In the genomic region with DNA sequence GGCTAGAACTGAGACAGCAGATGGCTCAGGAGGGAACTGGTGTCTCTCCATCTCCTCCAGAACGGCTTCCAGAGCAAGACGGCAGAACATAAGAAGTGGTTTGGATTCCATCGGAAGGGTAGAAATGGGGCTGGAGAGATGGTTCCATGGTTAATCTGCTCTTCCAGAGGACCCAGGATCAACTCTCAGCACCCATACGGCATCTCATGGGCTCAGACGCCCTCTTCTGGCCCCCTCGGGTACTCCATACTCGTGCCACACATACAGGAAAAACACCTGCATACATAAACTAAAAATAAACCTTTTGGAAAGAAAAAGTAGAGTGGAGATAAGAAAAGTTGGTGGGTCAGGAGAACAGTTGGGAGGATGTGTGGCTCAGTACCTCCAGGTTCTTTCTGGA, we compare ENCODE assay signal across 28 mouse cellular contexts. TPM values are rescaled to one million over a fixed set of nuclear protein-coding genes. Genes with fewer than 3 reads are reported as not detected.
DNase-seq lines count a peak whose midpoint lies in the region; ATAC-seq and TF ChIP-seq lines count a peak whose summit lies in the region.
"Had no signal": no experiment of that assay in that cellular context is flagged by ENCODE, and none has a peak within 500 bp of the region (broad histone marks: within the 10 kb centered on the region; RNA-seq: fewer than 3 reads in every experiment).

No protein-coding gene starts in this region.

- no peaks in the 10 kb centered on the region for H3K4me1 ChIP-seq in intestine, postnatal 0 days (replicated peaks; ENCODE audit: control insufficient read depth, insufficient read depth, low read length)
- 0 out of 2 replicates have a peak, but pooled peaks cover under 1% of the 10 kb centered on the region for H3K4me1 ChIP-seq in intestine, embryonic 16.5 days (ENCODE audit: control insufficient read depth, insufficient read depth, low read length)
- H3K4me1 ChIP-seq in lung, postnatal 0 days (ENCODE audit: insufficient read depth, low read depth, low read length) = no peaks in the 10 kb centered on the region
- no peaks in the 10 kb centered on the region for H3K4me1 ChIP-seq in lung, adult 2 months (ENCODE audit: control insufficient read depth, insufficient read depth, low read length)
- no peaks in the 10 kb centered on the region for H3K4me1 ChIP-seq in hindbrain, embryonic 12.5 days
- H3K4me1 ChIP-seq: embryonic facial prominence, embryonic 13.5 days; forebrain, embryonic 10.5 days; forebrain, embryonic 15.5 days; hindbrain, embryonic 13.5 days; kidney, embryonic 15.5 days; neural tube, embryonic 15.5 days had no signal

- H3K4me3 ChIP-seq in intestine, postnatal 0 days (ENCODE audit: low read depth, low read length) = no peak overlapping the region
- H3K4me3 ChIP-seq in intestine, embryonic 16.5 days (ENCODE audit: low read length) = no peak overlapping the region
- H3K4me3 ChIP-seq in lung, postnatal 0 days (ENCODE audit: low read depth, low read length) = no peak overlapping the region
- H3K4me3 ChIP-seq in lung, adult 2 months (replicated peaks; ENCODE audit: extremely low read depth, low read depth, low read length) = no peak overlapping the region
- H3K4me3 ChIP-seq in hindbrain, embryonic 12.5 days = no peak overlapping the region
- H3K4me3 ChIP-seq: embryonic facial prominence, embryonic 13.5 days; forebrain, embryonic 10.5 days; forebrain, embryonic 15.5 days; hindbrain, embryonic 13.5 days; kidney, embryonic 15.5 days; neural tube, embryonic 15.5 days had no signal

- no peak for TF ChIP-seq POLR2A in lung, adult 2 months (IDR thresholded peaks at IDR 0.05; ENCODE audit: borderline replicate concordance, extremely low read depth, low read depth, low read length)

- no peak for DNase-seq in lung, postnatal 0 days (ENCODE audit: low spot score)
- DNase-seq in lung, adult 2 months = no peak
- peak; percentile 83 for DNase-seq in ES-CJ7 (ENCODE audit: low read depth, low spot score)
- DNase-seq in ZHBTc4 (ENCODE audit: low read depth, low spot score) = peak; percentile 89
- DNase-seq in natural killer cell, adult 2 months (ENCODE audit: low spot score in 2 of 2) = no peak
- DNase-seq: adrenal gland, postnatal 14 days; cerebellum, adult 18-20 months; cerebellum, postnatal 10 days; heart, postnatal 36 days; kidney, adult 18-20 months; kidney, postnatal 36 days; liver; lung, postnatal 14 days; midbrain, embryonic 14.5 days; right cerebral cortex, postnatal 4 days; thymus, postnatal 4 days had no signal

- ATAC-seq in intestine, postnatal 0 days = no peak
- no peak for ATAC-seq in intestine, embryonic 16.5 days
- ATAC-seq in lung, postnatal 0 days = no peak
- no peak for ATAC-seq in hindbrain, embryonic 12.5 days (ENCODE audit: low FRiP score)
- ATAC-seq: CD4-positive, CD25-positive, alpha-beta regulatory T cell, adult 4 months; forebrain, embryonic 15.5 days had no signal

- 84% methylated on average over 7 of the region's 7 CpGs for WGBS in intestine, postnatal 0 days
- 85% methylated on average over 7 of the region's 7 CpGs for WGBS in intestine, embryonic 16.5 days
- 85% methylated on average over 7 of the region's 7 CpGs for WGBS in lung, postnatal 0 days
- 84% methylated on average over 7 of the region's 7 CpGs for WGBS in lung, adult 2 months
- 91% methylated on average over 7 of the region's 7 CpGs for WGBS in hindbrain, embryonic 12.5 days

- H3K27me3 ChIP-seq in intestine, postnatal 0 days (replicated peaks; ENCODE audit: control insufficient read depth, insufficient read depth, low read length) = no peaks in the 10 kb centered on the region
- H3K27me3 ChIP-seq in intestine, embryonic 16.5 days (replicated peaks; ENCODE audit: control insufficient read depth, insufficient read depth, low read length) = no peaks in the 10 kb centered on the region
- H3K27me3 ChIP-seq in lung, postnatal 0 days (replicated peaks; ENCODE audit: insufficient read depth, low read length) = no peaks in the 10 kb centered on the region
- no peaks in the 10 kb centered on the region for H3K27me3 ChIP-seq in hindbrain, embryonic 12.5 days
- H3K27me3 ChIP-seq: embryonic facial prominence, embryonic 13.5 days; forebrain, embryonic 15.5 days; hindbrain, embryonic 13.5 days; kidney, embryonic 15.5 days; neural tube, embryonic 15.5 days had no signal

- peaks cover 4% of the 10 kb centered on the region; the same call in 1 of the 2 replicates for H3K9me3 ChIP-seq in intestine, postnatal 0 days (ENCODE audit: control insufficient read depth)
- peaks cover 6% of the 10 kb centered on the region for H3K9me3 ChIP-seq in intestine, embryonic 16.5 days (ENCODE audit: control insufficient read depth, low read length)
- H3K9me3 ChIP-seq in lung, postnatal 0 days (ENCODE audit: low read length) = no peaks in the 10 kb centered on the region
- H3K9me3 ChIP-seq in hindbrain, embryonic 12.5 days (replicated peaks) = peaks cover 7% of the 10 kb centered on the region; the same call in 1 of the 2 replicates
- H3K9me3 ChIP-seq: forebrain, embryonic 15.5 days; neural tube, embryonic 15.5 days had no signal

- no peak overlapping the region for H3K9ac ChIP-seq in intestine, postnatal 0 days (ENCODE audit: low read depth, low read length)
- no peak overlapping the region for H3K9ac ChIP-seq in intestine, embryonic 16.5 days (ENCODE audit: low read depth, low read length)
- no peak overlapping the region for H3K9ac ChIP-seq in lung, postnatal 0 days (replicated peaks; ENCODE audit: low read depth)
- H3K9ac ChIP-seq in hindbrain, embryonic 12.5 days = no peak overlapping the region
- H3K9ac ChIP-seq: embryonic facial prominence, embryonic 13.5 days; forebrain, embryonic 15.5 days; hindbrain, embryonic 13.5 days; kidney, embryonic 15.5 days; neural tube, embryonic 15.5 days had no signal

- TF ChIP-seq EP300 in lung, postnatal 0 days (IDR thresholded peaks at IDR 0.05) = no peak

- TF ChIP-seq CTCF in intestine, postnatal 0 days (IDR thresholded peaks at IDR 0.05; ENCODE audit: low read depth) = peak; percentile 10; the same call in 1 of the 2 replicates
- peak; percentile 11; the same call in 1 of the 2 replicates for TF ChIP-seq CTCF in lung, postnatal 0 days (IDR thresholded peaks at IDR 0.05)
- no peak for TF ChIP-seq CTCF in lung, adult 2 months (IDR thresholded peaks at IDR 0.05; ENCODE audit: insufficient read depth, low read length)

- H3K27ac ChIP-seq in intestine, postnatal 0 days (ENCODE audit: low read depth, low read length) = no peak overlapping the region
- H3K27ac ChIP-seq in intestine, embryonic 16.5 days (ENCODE audit: low read length) = no peak overlapping the region
- no peak overlapping the region for H3K27ac ChIP-seq in lung, postnatal 0 days (ENCODE audit: low read length)
- H3K27ac ChIP-seq in hindbrain, embryonic 12.5 days = no peak overlapping the region
- H3K27ac ChIP-seq: embryonic facial prominence, embryonic 13.5 days; forebrain, embryonic 10.5 days; forebrain, embryonic 15.5 days; hindbrain, embryonic 13.5 days; kidney, embryonic 15.5 days; neural tube, embryonic 15.5 days; stomach, postnatal 0 days had no signal

- H3K4me2 ChIP-seq in intestine, postnatal 0 days (replicated peaks; ENCODE audit: low read depth) = no peak overlapping the region
- H3K4me2 ChIP-seq in intestine, embryonic 16.5 days (ENCODE audit: low read depth, low read length) = no peak overlapping the region
- H3K4me2 ChIP-seq in lung, postnatal 0 days (replicated peaks; ENCODE audit: low read depth, low read length) = no peak overlapping the region
- H3K4me2 ChIP-seq in hindbrain, embryonic 12.5 days (replicated peaks) = no peak overlapping the region
- H3K4me2 ChIP-seq: embryonic facial prominence, embryonic 13.5 days; forebrain, embryonic 15.5 days; heart, embryonic 11.5 days; hindbrain, embryonic 13.5 days; kidney, embryonic 15.5 days; neural tube, embryonic 15.5 days had no signal

- H3K36me3 ChIP-seq in intestine, postnatal 0 days (ENCODE audit: control insufficient read depth, insufficient read depth) = no peaks in the 10 kb centered on the region
- no peaks in the 10 kb centered on the region for H3K36me3 ChIP-seq in intestine, embryonic 16.5 days (ENCODE audit: control insufficient read depth, insufficient read depth, low read length)
- no peaks in the 10 kb centered on the region for H3K36me3 ChIP-seq in lung, postnatal 0 days (ENCODE audit: insufficient read depth, low read length)
- H3K36me3 ChIP-seq in hindbrain, embryonic 12.5 days = no peaks in the 10 kb centered on the region
- H3K36me3 ChIP-seq: embryonic facial prominence, embryonic 13.5 days; forebrain, embryonic 10.5 days; forebrain, embryonic 15.5 days; hindbrain, embryonic 13.5 days; kidney, embryonic 15.5 days; neural tube, embryonic 15.5 days had no signal

RNA-seq across cellular contexts. Expression of gene Pomp, which starts 40.4 kb away (rescaled TPM):
- 492 and 500 TPM in 2 replicates for polyA plus RNA-seq in intestine, postnatal 0 days (2015; fragmentation: Nextera tagmentation; extraction: Ambion mirVana)
- 394 and 410 TPM in 2 replicates for polyA plus RNA-seq in intestine, embryonic 16.5 days (2015; fragmentation: Nextera tagmentation; extraction: Ambion mirVana)
- polyA plus RNA-seq in lung, postnatal 0 days (2015; fragmentation: Nextera tagmentation; extraction: Ambion mirVana) = 393 and 397 TPM in 2 replicates
- 33.9 and 47.1 TPM in 2 replicates for polyA plus RNA-seq in lung, adult 2 months (2012; rRNA removed)
- 469 and 476 TPM in 2 replicates for polyA plus RNA-seq in hindbrain, embryonic 12.5 days (2016; fragmentation: Nextera tagmentation; extraction: Ambion mirVana)

Comparison
In these comparisons a context has a peak if more than half of its experiments do, and no peak if none do; other contexts are left out.
1. DNase-seq: peak in ES-CJ7 (single experiment) and ZHBTc4 (single experiment); none in lung, postnatal 0 days (single experiment), lung, adult 2 months (single experiment) and natural killer cell, adult 2 months (0 of 2).